12 mouse cellular contexts compared by ENCODE assay signal in genomic region chr1:78538396-78538795, GRCm38 (mm10). TPM values are rescaled to one million over a fixed set of nuclear protein-coding genes. Genes with fewer than 3 reads are reported as not detected.
DNase-seq lines count a peak whose midpoint lies in the region; ATAC-seq and TF ChIP-seq lines count a peak whose summit lies in the region.
"Had no signal": no experiment of that assay in that cellular context is flagged by ENCODE, and none has a peak within 500 bp of the region (broad histone marks: within the 10 kb centered on the region; RNA-seq: fewer than 3 reads in every experiment).

No protein-coding gene starts in this region.

- no peak overlapping the region for H3K9ac ChIP-seq in limb, embryonic 13.5 days

- H3K4me2 ChIP-seq in limb, embryonic 13.5 days (replicated peaks) = peak overlapping the region; percentile 60; the same call in 1 of the 2 replicates

- H3ac ChIP-seq in C2C12 (ENCODE audit: control insufficient read depth, insufficient read length, low read depth) = no peak overlapping the region

- H3K4me1 ChIP-seq in limb, embryonic 13.5 days = peaks cover 24% of the 10 kb centered on the region
- H3K4me1 ChIP-seq in limb, embryonic 10.5 days = peaks cover 29% of the 10 kb centered on the region

- DNase-seq in limb, embryonic 10.5 days (ENCODE audit: low spot score) = no peak
- peak; percentile 60 for DNase-seq in brain, adult 2 months (ENCODE audit: low read depth, low spot score)
- no peak for DNase-seq in layer of hippocampus, adult 9-11 months

- H3K79me2 ChIP-seq in C2C12 (ENCODE audit: control insufficient read depth, insufficient read depth) = no peaks in the 10 kb centered on the region

- H3K9me3 ChIP-seq in limb, embryonic 13.5 days = no peaks in the 10 kb centered on the region
- no peaks in the 10 kb centered on the region for H3K9me3 ChIP-seq in limb, embryonic 10.5 days (replicated peaks)

- no peak for TF ChIP-seq CTCF in C2C12 (IDR thresholded peaks at IDR 0.05; ENCODE audit: control insufficient read depth, insufficient read depth, insufficient read length)

- H3K27me3 ChIP-seq in limb, embryonic 13.5 days = no peaks in the 10 kb centered on the region
- no peaks in the 10 kb centered on the region for H3K27me3 ChIP-seq in limb, embryonic 10.5 days (ENCODE audit: low read depth, poor library complexity, severe bottlenecking)
- no peaks in the 10 kb centered on the region for H3K27me3 ChIP-seq in C2C12 (ENCODE audit: control insufficient read depth, insufficient read depth, insufficient read length)

- no peaks in the 10 kb centered on the region for H3K79me3 ChIP-seq in C2C12 (ENCODE audit: low read depth)

- ATAC-seq in limb, embryonic 13.5 days (ENCODE audit: low FRiP score, low read depth) = no peak
- ATAC-seq in neutrophil, adult 5-6 weeks (ENCODE audit: extremely low read depth, insufficient number of reproducible peaks, low FRiP score, poor library complexity, severe bottlenecking) = peak; percentile 27; the same call in 1 of the 2 replicates
- ATAC-seq in cerebellum, adult (ENCODE audit: insufficient number of reproducible peaks, low FRiP score, low TSS enrichment) = no peak

- no peak overlapping the region for H3K27ac ChIP-seq in limb, embryonic 13.5 days
- H3K27ac ChIP-seq in limb, embryonic 10.5 days = no peak overlapping the region

- H3K36me3 ChIP-seq in limb, embryonic 13.5 days = no peaks in the 10 kb centered on the region
- no peaks in the 10 kb centered on the region for H3K36me3 ChIP-seq in limb, embryonic 10.5 days
- no peaks in the 10 kb centered on the region for H3K36me3 ChIP-seq in C2C12 (ENCODE audit: control insufficient read depth, insufficient read depth)

- WGBS in limb, embryonic 13.5 days = 61% methylated on average over 5 of the region's 5 CpGs
- WGBS in limb, embryonic 10.5 days = 64% methylated on average over 5 of the region's 5 CpGs

- no peak overlapping the region for H3K4me3 ChIP-seq in limb, embryonic 13.5 days
- no peak overlapping the region for H3K4me3 ChIP-seq in limb, embryonic 10.5 days
- no peak overlapping the region for H3K4me3 ChIP-seq in C2C12 (ENCODE audit: insufficient read depth, poor library complexity, severe bottlenecking)

TF ChIP-seq in C2C12, 6 proteins besides CTCF, POLR2A, EP300 and RAD21:
- TF ChIP-seq CEBPB (IDR thresholded peaks at IDR 0.05; ENCODE audit: low read depth) = no peak
- peak; percentile 96 for TF ChIP-seq MYOD1 (IDR thresholded peaks at IDR 0.05; ENCODE audit: control insufficient read depth, insufficient read length, low read depth)

RNA-seq across cellular contexts. Expression of gene BC035947, which starts 26.4 kb away (rescaled TPM):
- 0.38 and 0.47 TPM in 2 replicates for polyA plus RNA-seq in limb, embryonic 13.5 days (2015; fragmentation: Nextera tagmentation; extraction: Ambion mirVana)
- polyA plus RNA-seq in limb, embryonic 10.5 days (2016; fragmentation: Nextera tagmentation; extraction: Ambion mirVana) = 0.09 and 0.19 TPM in 2 replicates
- polyA plus RNA-seq in C2C12 (2012; fragmentation: generic; extraction: Trizol) = not detected
- not detected in 2 replicates for total RNA-seq in neutrophil, adult 5-6 weeks (2017)
- total RNA-seq: gastrocnemius, postnatal 25 days had no signal

RNA-seq across cellular contexts. Expression of gene Mogat1, which starts 27.6 kb away (rescaled TPM):
- 0.72 TPM in 1 of 2 replicates, not detected in the other for polyA plus RNA-seq in limb, embryonic 13.5 days (2015; fragmentation: Nextera tagmentation; extraction: Ambion mirVana)
- polyA plus RNA-seq in limb, embryonic 10.5 days (2016; fragmentation: Nextera tagmentation; extraction: Ambion mirVana) = 0.19 and 0.34 TPM in 2 replicates
- polyA plus RNA-seq in C2C12 (2012; fragmentation: generic; extraction: Trizol) = not detected
- 1.6 TPM in 1 of 2 replicates, not detected in the other for total RNA-seq in neutrophil, adult 5-6 weeks (2017)
- total RNA-seq: heart, postnatal 25 days; left cerebral cortex, postnatal 14 days had no signal
- polyA plus RNA-seq: lung, embryonic 16.5 days; stomach, embryonic 14.5 days had no signal

RNA-seq across cellular contexts. Expression of gene Farsb, which starts 49.7 kb away (rescaled TPM):
- polyA plus RNA-seq in limb, embryonic 13.5 days (2015; fragmentation: Nextera tagmentation; extraction: Ambion mirVana) = 137 and 138 TPM in 2 replicates
- 154 and 155 TPM in 2 replicates for polyA plus RNA-seq in limb, embryonic 10.5 days (2016; fragmentation: Nextera tagmentation; extraction: Ambion mirVana)
- 53.6 TPM for polyA plus RNA-seq in C2C12 (2012; fragmentation: generic; extraction: Trizol)
- 28.6 and 29.2 TPM in 2 replicates for total RNA-seq in neutrophil, adult 5-6 weeks (2017)
